Mouse (Mus musculus): Measurements from ENCODE around the gene Olfr1101. TPM values are rescaled to one million over a fixed set of nuclear protein-coding genes. Genes with fewer than 3 reads are reported as not detected.

The Olfr1101 gene
- polyA plus RNA-seq (2012; rRNA removed; ENCODE audit: low replicate concordance), result not detected in 2 replicates

GRCm38 (mm10) chr2:86991121-86991520, at the start of gene Olfr1101:
TSS of gene Olfr1101 (minus strand) at chr2:86991221.

DNA sequence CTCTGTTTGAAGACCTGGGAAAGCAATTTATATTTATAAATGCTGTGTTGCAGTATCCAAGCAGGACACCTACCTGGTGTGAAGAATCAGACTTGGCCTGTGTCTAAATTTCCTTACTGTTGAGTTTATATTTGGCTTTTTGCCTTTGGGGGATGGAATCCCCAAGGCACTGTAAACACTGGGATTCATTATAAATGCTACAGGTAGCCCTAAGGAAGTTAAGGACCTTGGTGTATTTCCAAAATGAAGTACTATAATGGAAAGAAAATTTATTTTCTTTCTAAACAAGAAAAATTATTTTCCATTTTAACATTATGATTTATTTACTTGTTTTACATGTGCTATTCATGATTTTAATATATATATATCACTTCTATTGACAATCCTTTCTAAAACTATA, 45.4 kb upstream of the Olfr1101 start, which contains the start of gene Olfr1105:
Gene Olfr1105 (minus strand): TSS at position 101 of the 400 bp plus-strand sequence.

GRCm38 (mm10) chr2:87026980-87027379, 36.0 kb upstream of the Olfr1101 start, which contains the start of gene Olfr1104:
TSS of gene Olfr1104 (minus strand) at chr2:87027080.

GRCm38 (mm10) chr2:86998098-86998497, 7.1 kb upstream of the Olfr1101 start, which contains the start of gene Olfr1102:
TSS of gene Olfr1102 (plus strand) at chr2:86998398.

GRCm38 (mm10) chr2:86979854-86980253, 11.2 kb downstream of the Olfr1101 start, which contains the start of gene Olfr1100:
TSS of gene Olfr1100 (minus strand) at chr2:86979954.

DNA sequence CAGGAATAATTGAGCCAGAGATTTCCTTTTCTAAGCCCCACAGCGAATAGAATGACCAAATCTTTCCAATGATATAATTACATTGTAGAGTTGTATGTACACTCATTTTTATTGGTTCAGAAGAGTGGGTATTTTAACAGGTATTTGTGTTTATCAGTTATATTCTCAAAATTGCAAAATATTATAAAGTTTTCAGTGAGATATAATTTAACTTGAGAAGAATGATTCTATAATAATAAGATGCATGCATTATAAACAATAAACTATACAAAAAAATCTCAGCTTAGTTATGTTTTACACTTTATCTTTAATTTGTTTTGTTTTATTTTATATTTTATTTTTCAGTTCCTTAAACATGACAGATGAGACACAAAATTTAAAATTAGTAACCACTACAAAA, 30.4 kb downstream of the Olfr1101 start, which contains the start of gene Olfr1099:
Gene Olfr1099 (minus strand): TSS at position 101 of the 400 bp plus-strand sequence.

Other genes with a start within 250 kb of the Olfr1101 start
- gene Olfr1090, start 232.2 kb downstream of the Olfr1101 start, polyA plus RNA-seq (2012; rRNA removed; ENCODE audit: low replicate concordance), result not detected in 2 replicates
- gene Olfr1093, start 208.7 kb downstream of the Olfr1101 start, polyA plus RNA-seq (2012; rRNA removed; ENCODE audit: low replicate concordance), result not detected in 2 replicates
- gene Olfr141, start 181.2 kb downstream of the Olfr1101 start, polyA plus RNA-seq (2012; rRNA removed; ENCODE audit: low replicate concordance), result not detected in 2 replicates
- gene Olfr1094, start 166.6 kb downstream of the Olfr1101 start, polyA plus RNA-seq (2012; rRNA removed; ENCODE audit: low replicate concordance), result not detected in 2 replicates
- not detected in 2 replicates for gene Olfr1095, start 139.5 kb downstream of the Olfr1101 start, polyA plus RNA-seq (2012; rRNA removed; ENCODE audit: low replicate concordance)
- gene Gm13723, start 116.4 kb downstream of the Olfr1101 start, polyA plus RNA-seq (2012; rRNA removed; ENCODE audit: low replicate concordance), result not detected in 2 replicates
- gene Olfr1097, start 99.0 kb downstream of the Olfr1101 start, polyA plus RNA-seq (2012; rRNA removed; ENCODE audit: low replicate concordance), result not detected in 2 replicates
- gene Olfr1098, start 66.7 kb downstream of the Olfr1101 start, polyA plus RNA-seq (2012; rRNA removed; ENCODE audit: low replicate concordance), result not detected in 2 replicates
- gene Olfr1099, start 30.5 kb downstream of the Olfr1101 start, polyA plus RNA-seq (2012; rRNA removed; ENCODE audit: low replicate concordance), result not detected in 2 replicates
- not detected in 2 replicates for gene Olfr1100, start 11.3 kb downstream of the Olfr1101 start, polyA plus RNA-seq (2012; rRNA removed; ENCODE audit: low replicate concordance)
- gene Olfr1102, start 7.2 kb upstream of the Olfr1101 start, polyA plus RNA-seq (2012; rRNA removed; ENCODE audit: low replicate concordance), result not detected in 2 replicates
- not detected in 2 replicates for gene Olfr1104, start 35.9 kb upstream of the Olfr1101 start, polyA plus RNA-seq (2012; rRNA removed; ENCODE audit: low replicate concordance)
- gene Olfr1105, start 45.3 kb upstream of the Olfr1101 start, polyA plus RNA-seq (2012; rRNA removed; ENCODE audit: low replicate concordance), result not detected in 2 replicates
- not detected in 2 replicates for gene Olfr1106, start 61.1 kb upstream of the Olfr1101 start, polyA plus RNA-seq (2012; rRNA removed; ENCODE audit: low replicate concordance)
- gene Olfr1107, start 84.6 kb upstream of the Olfr1101 start, polyA plus RNA-seq (2012; rRNA removed; ENCODE audit: low replicate concordance), result not detected in 2 replicates
- gene Olfr1109, start 104.8 kb upstream of the Olfr1101 start, polyA plus RNA-seq (2012; rRNA removed; ENCODE audit: low replicate concordance), result not detected in 2 replicates
- gene Olfr259, start 123.3 kb upstream of the Olfr1101 start, polyA plus RNA-seq (2012; rRNA removed; ENCODE audit: low replicate concordance), result not detected in 2 replicates
- gene Olfr1110, start 149.1 kb upstream of the Olfr1101 start, polyA plus RNA-seq (2012; rRNA removed; ENCODE audit: low replicate concordance), result not detected in 2 replicates
- not detected in 2 replicates for gene Olfr1111, start 161.4 kb upstream of the Olfr1101 start, polyA plus RNA-seq (2012; rRNA removed; ENCODE audit: low replicate concordance)
- not detected in 2 replicates for gene Olfr1112, start 196.6 kb upstream of the Olfr1101 start, polyA plus RNA-seq (2012; rRNA removed; ENCODE audit: low replicate concordance)
- gene Olfr1113, start 217.7 kb upstream of the Olfr1101 start, polyA plus RNA-seq (2012; rRNA removed; ENCODE audit: low replicate concordance), result not detected in 2 replicates